Mouse (Mus musculus): ENCODE data around the gene Rorc. TPM values are rescaled to one million over a fixed set of nuclear protein-coding genes. Genes with fewer than 3 reads are reported as not detected.

The Rorc gene
- polyA plus RNA-seq, 1 experiment = 21.8 TPM

DNA sequence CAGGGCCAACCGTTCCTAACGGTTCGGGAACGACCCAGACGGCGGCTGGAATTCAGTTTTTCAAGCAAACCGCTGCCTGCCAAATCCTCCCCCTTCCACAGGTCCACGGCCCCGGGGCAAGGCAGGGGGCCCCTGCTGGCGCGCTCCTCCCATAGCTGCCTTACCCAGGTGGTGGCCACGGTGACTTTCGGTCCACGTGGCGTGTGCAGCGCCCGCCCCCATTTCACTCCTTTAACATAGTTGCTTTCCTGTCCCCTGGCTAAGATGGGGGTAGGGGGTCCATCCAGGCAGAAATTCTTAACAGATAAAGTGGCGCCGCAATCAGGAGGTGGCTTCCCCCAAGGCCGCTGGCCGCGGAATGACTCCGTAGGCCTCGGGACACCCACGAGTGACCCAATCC is 39.9 kb downstream of the Rorc start:
- no peak for TF ChIP-seq POLR2A (IDR thresholded peaks at IDR 0.05; ENCODE audit: low read depth, low read length)
- no peak for TF ChIP-seq CTCF (conservative IDR thresholded peaks at IDR 0.05; ENCODE audit: insufficient read depth, insufficient read length, low read depth, low read length)
- H3K36me3 ChIP-seq (ENCODE audit: control insufficient read depth, insufficient read depth, low read length) = no peaks in the 10 kb centered on the region
- DNase-seq = no peak
- H3K27me3 ChIP-seq (replicated peaks; ENCODE audit: control insufficient read depth, insufficient read depth, low read length) = no peaks in the 10 kb centered on the region; the same call in 1 of the 2 replicates
- no peak overlapping the region for H3K27ac ChIP-seq (ENCODE audit: insufficient read depth, low read depth, low read length)
- peak overlapping the region; percentile 56 for H3K4me3 ChIP-seq (ENCODE audit: insufficient read depth, low read depth, low read length)
- WGBS = 4% methylated on average over 25 of the region's 25 CpGs
- H3K4me1 ChIP-seq (ENCODE audit: control insufficient read depth, insufficient read depth, low read length) = no peaks in the 10 kb centered on the region

DNA sequence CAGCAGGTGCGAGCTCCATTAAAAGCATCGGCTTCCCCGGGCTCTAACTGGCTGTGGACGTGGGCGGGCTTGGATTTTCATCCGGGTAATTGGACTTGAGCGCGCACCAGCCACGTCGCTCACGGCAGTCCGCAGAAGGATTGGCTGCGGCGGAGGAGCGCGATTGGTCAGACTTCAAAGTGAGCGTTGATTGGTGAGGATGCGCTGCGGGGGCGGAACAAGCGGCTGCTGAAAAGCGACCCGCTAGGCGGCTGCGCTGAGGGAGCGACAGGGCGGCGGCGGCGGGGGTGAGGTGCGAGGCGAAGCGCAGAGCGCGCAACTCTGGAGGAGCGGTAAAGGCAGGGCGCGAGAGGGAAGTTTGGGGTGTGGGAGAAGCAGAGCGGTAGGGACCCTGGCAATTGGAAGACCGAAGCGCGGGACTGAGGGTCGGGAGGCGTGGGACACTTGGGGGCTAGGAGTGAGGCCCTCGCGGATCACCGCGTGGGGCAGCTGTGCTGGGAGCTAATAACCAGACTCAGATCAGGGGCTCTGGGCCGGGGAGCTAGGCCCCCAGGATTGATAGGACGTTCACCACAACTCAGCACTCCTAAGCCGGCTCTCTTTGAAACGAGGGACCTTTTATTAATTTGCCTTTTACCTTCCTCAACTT is 40.6 kb downstream of the Rorc start, which contains the start of gene Tdrkh:
TSS of gene Tdrkh (plus strand) at position 243 of the 649 bp plus-strand sequence.
- Histone ChIP-seq H3K4me1 (ENCODE audit: control insufficient read depth, insufficient read depth, low read length) (no peaks in the 10 kb centered on the region), H3K4me3 (ENCODE audit: insufficient read depth, low read depth, low read length) (peak within 1 kb of the TSS; percentile 62), H3K27me3 (replicated peaks; ENCODE audit: control insufficient read depth, insufficient read depth, low read length) (no peaks in the 10 kb centered on the region; the same call in 1 of the 2 replicates), H3K36me3 (ENCODE audit: control insufficient read depth, insufficient read depth, low read length) (no peaks in the 10 kb centered on the region), H3K27ac (ENCODE audit: insufficient read depth, low read depth, low read length) (no peak within 1 kb of the TSS)
- TF ChIP-seq CTCF (conservative IDR thresholded peaks at IDR 0.05; ENCODE audit: insufficient read depth, insufficient read length, low read depth, low read length) (no peak), POLR2A (IDR thresholded peaks at IDR 0.05; ENCODE audit: low read depth, low read length) (no peak)
- WGBS = 6% methylated on average over 52 of the region's 52 CpGs
- DNase-seq = peak; percentile 97

DNA sequence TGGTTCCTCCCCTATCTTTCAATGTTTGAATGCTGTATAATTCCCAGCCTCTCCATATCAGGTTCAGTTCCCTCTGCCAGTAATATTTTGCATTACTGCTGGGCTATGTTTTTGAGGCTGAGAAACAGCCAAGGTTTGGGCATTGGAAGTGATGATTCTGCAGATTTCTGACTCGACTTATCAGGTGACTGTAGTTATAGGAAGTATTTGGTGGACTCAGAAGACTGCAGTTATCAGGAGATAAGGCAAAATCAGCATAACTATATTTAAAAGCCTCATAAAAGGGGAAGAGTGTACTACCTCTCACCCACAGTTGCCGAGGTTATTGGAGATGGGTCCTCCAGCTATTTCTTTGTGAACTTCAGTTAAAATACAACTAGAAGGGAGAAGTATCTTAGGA is 58.4 kb downstream of the Rorc start:
- DNase-seq = no peak
- 68% methylated on average over 2 of the region's 2 CpGs for WGBS
- no peaks in the 10 kb centered on the region for H3K27me3 ChIP-seq (replicated peaks; ENCODE audit: control insufficient read depth, insufficient read depth, low read length)
- no peaks in the 10 kb centered on the region for H3K36me3 ChIP-seq (ENCODE audit: control insufficient read depth, insufficient read depth, low read length)
- TF ChIP-seq POLR2A (IDR thresholded peaks at IDR 0.05; ENCODE audit: low read depth, low read length) = no peak
- TF ChIP-seq CTCF (conservative IDR thresholded peaks at IDR 0.05; ENCODE audit: insufficient read depth, insufficient read length, low read depth, low read length) = no peak
- H3K4me1 ChIP-seq (ENCODE audit: control insufficient read depth, insufficient read depth, low read length) = peaks cover 7% of the 10 kb centered on the region; the same call in 1 of the 2 replicates
- H3K27ac ChIP-seq (ENCODE audit: insufficient read depth, low read depth, low read length) = no peak overlapping the region
- no peak overlapping the region for H3K4me3 ChIP-seq (ENCODE audit: insufficient read depth, low read depth, low read length)

DNA sequence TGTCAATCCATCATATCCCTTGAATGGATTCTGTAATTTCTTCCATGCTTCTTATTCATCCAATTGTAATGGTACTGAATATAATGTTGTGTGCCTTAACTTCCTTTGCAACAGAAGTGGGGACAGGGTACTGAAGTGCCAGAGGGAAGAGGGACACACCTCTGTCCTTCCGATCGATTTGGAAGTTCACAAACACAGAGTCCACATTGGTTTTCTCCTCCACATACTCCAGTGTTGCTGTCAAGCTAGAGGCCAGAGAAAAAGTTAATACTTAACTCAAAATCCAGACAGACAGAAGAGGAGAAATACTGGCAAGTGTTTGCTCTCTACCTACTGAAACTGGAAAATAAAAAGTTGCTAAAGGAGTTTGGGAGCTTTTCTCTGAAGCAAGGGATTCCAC is 61.7 kb downstream of the Rorc start:
- H3K4me3 ChIP-seq (ENCODE audit: insufficient read depth, low read depth, low read length) = no peak overlapping the region
- H3K4me1 ChIP-seq (ENCODE audit: control insufficient read depth, insufficient read depth, low read length) = peaks cover 7% of the 10 kb centered on the region; the same call in 1 of the 2 replicates
- 35% methylated on average over 2 of the region's 2 CpGs for WGBS
- DNase-seq = peak; percentile 49
- TF ChIP-seq CTCF (conservative IDR thresholded peaks at IDR 0.05; ENCODE audit: insufficient read depth, insufficient read length, low read depth, low read length) (no peak), POLR2A (IDR thresholded peaks at IDR 0.05; ENCODE audit: low read depth, low read length) (no peak)
- H3K36me3 ChIP-seq (ENCODE audit: control insufficient read depth, insufficient read depth, low read length) = no peaks in the 10 kb centered on the region
- peak overlapping the region; percentile 10; the same call in 1 of the 2 replicates for H3K27ac ChIP-seq (ENCODE audit: insufficient read depth, low read depth, low read length)
- no peaks in the 10 kb centered on the region for H3K27me3 ChIP-seq (replicated peaks; ENCODE audit: control insufficient read depth, insufficient read depth, low read length)

DNA sequence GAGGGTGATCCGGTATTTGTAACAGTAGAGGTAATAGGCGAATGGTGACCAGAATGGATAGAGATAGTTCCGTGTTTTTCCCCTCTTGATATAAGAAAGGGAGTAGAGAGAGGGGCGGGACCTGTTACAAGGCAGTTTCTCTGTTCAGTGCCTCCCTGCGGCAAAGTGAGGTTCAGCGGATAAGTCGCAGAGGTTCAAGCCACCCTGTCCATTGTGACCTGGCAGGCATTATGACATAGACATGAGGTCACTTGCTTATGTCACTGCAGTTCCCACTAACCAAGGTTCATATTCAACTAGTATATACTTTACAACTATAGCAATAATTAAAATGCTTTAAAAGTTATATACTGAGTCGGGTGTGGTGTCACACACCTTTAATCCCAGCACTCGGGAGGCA is 63.8 kb downstream of the Rorc start:
- TF ChIP-seq POLR2A (IDR thresholded peaks at IDR 0.05; ENCODE audit: low read depth, low read length) (no peak), CTCF (conservative IDR thresholded peaks at IDR 0.05; ENCODE audit: insufficient read depth, insufficient read length, low read depth, low read length) (no peak)
- 90% methylated on average over 9 of the region's 9 CpGs for WGBS
- H3K27me3 ChIP-seq (replicated peaks; ENCODE audit: control insufficient read depth, insufficient read depth, low read length) = no peaks in the 10 kb centered on the region
- no peak overlapping the region for H3K4me3 ChIP-seq (ENCODE audit: insufficient read depth, low read depth, low read length)
- H3K4me1 ChIP-seq (ENCODE audit: control insufficient read depth, insufficient read depth, low read length) = peaks cover 7% of the 10 kb centered on the region; the same call in 1 of the 2 replicates
- no peaks in the 10 kb centered on the region for H3K36me3 ChIP-seq (ENCODE audit: control insufficient read depth, insufficient read depth, low read length)
- H3K27ac ChIP-seq (ENCODE audit: insufficient read depth, low read depth, low read length) = no peak overlapping the region
- no peak for DNase-seq

DNA sequence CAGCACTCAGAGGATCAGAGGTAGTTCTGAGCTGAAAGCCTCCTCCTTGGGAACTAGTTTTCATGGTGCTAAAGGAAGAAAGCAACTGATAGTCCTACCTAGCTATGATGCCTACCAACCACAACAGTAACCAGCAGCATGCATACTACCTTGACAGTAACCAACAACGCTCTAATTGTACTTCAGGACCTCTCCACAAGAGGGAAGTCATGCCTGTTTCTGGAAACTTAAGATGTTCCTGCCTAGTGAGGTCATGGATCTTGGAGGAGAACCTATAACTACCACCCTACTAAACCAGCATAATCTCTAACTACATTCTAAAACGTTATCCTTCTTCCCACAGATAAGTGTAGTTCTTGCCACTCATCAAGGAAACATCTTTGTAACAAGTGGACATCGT is 68.6 kb downstream of the Rorc start:
- no peaks in the 10 kb centered on the region for H3K27me3 ChIP-seq (replicated peaks; ENCODE audit: control insufficient read depth, insufficient read depth, low read length)
- 43% methylated on average over 3 of the region's 3 CpGs for WGBS
- H3K4me3 ChIP-seq (ENCODE audit: insufficient read depth, low read depth, low read length) = no peak overlapping the region
- H3K4me1 ChIP-seq (ENCODE audit: control insufficient read depth, insufficient read depth, low read length) = no peaks in the 10 kb centered on the region
- no peak overlapping the region for H3K27ac ChIP-seq (ENCODE audit: insufficient read depth, low read depth, low read length)
- TF ChIP-seq CTCF (conservative IDR thresholded peaks at IDR 0.05; ENCODE audit: insufficient read depth, insufficient read length, low read depth, low read length) = no peak; the same call in 1 of the 2 replicates
- TF ChIP-seq POLR2A (IDR thresholded peaks at IDR 0.05; ENCODE audit: low read depth, low read length) = no peak
- peak; percentile 43 for DNase-seq
- 0 out of 2 replicates have a peak, but pooled peaks cover 1% of the 10 kb centered on the region for H3K36me3 ChIP-seq (ENCODE audit: control insufficient read depth, insufficient read depth, low read length)

DNA sequence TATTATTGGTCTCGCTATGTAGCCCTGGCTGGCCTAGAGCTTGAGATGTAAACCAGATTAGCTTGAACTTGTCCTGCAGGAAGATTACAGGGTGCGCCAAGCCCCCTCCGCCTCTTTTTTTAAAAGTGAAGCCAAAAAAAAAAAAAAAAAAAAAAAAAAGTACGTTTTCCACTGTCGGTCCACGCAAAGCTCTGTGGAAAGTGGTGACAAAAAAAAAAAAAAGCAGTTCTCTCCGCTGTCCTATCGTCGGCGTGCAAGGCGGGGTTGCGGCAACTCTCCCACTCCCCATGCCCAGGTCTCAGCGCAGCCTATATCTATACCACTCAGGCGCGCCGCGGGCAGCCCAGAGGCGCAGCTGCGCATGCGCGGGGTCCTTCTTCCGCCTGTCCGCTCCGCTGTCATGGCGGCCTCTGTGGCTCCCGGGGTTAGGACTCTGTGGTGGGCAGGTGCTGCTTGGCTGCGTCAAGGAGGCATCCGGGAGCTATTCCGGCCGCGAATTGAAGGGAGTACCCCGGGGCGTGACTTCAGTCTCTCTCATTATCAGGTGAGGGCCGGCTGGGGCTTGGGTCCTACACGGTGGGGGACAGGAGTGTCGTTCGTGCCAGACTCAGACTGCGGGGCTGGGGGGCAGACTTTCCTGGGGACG is 70.5 kb downstream of the Rorc start, which contains the start of gene Mrpl9:
TSS of gene Mrpl9 (plus strand) at position 368 of the 646 bp plus-strand sequence.
- Histone ChIP-seq H3K36me3 (ENCODE audit: control insufficient read depth, insufficient read depth, low read length) (peaks cover 7% of the 10 kb centered on the region; the same call in 1 of the 2 replicates), H3K27me3 (replicated peaks; ENCODE audit: control insufficient read depth, insufficient read depth, low read length) (no peaks in the 10 kb centered on the region), H3K4me1 (ENCODE audit: control insufficient read depth, insufficient read depth, low read length) (no peaks in the 10 kb centered on the region), H3K4me3 (ENCODE audit: insufficient read depth, low read depth, low read length) (peak within 1 kb of the TSS; percentile 97), H3K27ac (ENCODE audit: insufficient read depth, low read depth, low read length) (peak within 1 kb of the TSS; percentile 76)
- TF ChIP-seq POLR2A (IDR thresholded peaks at IDR 0.05; ENCODE audit: low read depth, low read length) = peak; percentile 79
- TF ChIP-seq CTCF (conservative IDR thresholded peaks at IDR 0.05; ENCODE audit: insufficient read depth, insufficient read length, low read depth, low read length) = no peak
- peak; percentile 96 for DNase-seq
- WGBS = 1% methylated on average over 39 of the region's 39 CpGs
